Mouse (Mus musculus): ENCODE data around the gene Rpgrip1l.

DNA sequence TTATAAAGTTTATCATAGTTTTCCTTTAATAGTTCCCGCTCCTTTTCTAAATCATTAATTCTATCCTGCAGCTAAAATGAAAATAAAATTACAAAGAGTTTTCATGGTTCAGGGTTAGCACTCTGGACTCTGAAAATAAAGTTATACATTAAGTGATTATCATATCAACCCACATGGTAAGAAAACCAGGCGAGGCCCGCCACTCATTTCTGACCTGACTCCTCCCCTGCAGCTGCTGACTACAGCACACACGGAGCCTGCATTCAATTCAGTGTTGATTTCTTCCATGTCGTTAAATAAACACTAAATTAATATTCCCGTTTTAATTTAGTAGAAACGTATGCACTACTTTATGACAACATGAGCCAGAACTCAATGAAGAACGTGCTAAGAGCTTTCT lies 26.8 kb downstream of the Rpgrip1l start:
- TF ChIP-seq CTCF (IDR thresholded peaks at IDR 0.05; ENCODE audit: borderline replicate concordance, control insufficient read depth, extremely low read depth, insufficient read depth, low read length, poor library complexity) (no peak), POLR2A (IDR thresholded peaks at IDR 0.05; ENCODE audit: control insufficient read depth, extremely low read depth, insufficient read depth, low read length, poor library complexity) (no peak)
